Mouse (Mus musculus): ENCODE measurements around the gene Gtf2i. TPM values are rescaled to one million over a fixed set of nuclear protein-coding genes. Genes with fewer than 3 reads are reported as not detected.

The Gtf2i gene
- total and polyA plus RNA-seq, 3 experiments = 28.4 to 60.9 (median 42.2) TPM

- no peak for DNase-seq (ENCODE audit: extremely low read depth)
- no peaks in the 10 kb centered on the region for H3K27me3 ChIP-seq (replicated peaks)
- TF ChIP-seq CTCF (conservative IDR thresholded peaks at IDR 0.05 in 1 of 2, IDR thresholded peaks at IDR 0.05 in 1 of 2; ENCODE audit: low read depth in 2 of 2, low read length in 2 of 2) (peak; percentile 49 to 66), MYC (IDR thresholded peaks at IDR 0.05; ENCODE audit: low read depth, low read length) (peak; percentile 73), CHD1 (IDR thresholded peaks at IDR 0.05; ENCODE audit: low read depth, low read length) (no peak), RAD21 (IDR thresholded peaks at IDR 0.05; ENCODE audit: low read depth, low read length) (peak; percentile 44), SMC3 (IDR thresholded peaks at IDR 0.05; ENCODE audit: low read depth, low read length) (peak; percentile 49), GABPA (IDR thresholded peaks at IDR 0.05; ENCODE audit: insufficient replicate concordance, low read depth, low read length) (no peak)
- H3K9me3 ChIP-seq (replicated peaks; ENCODE audit: low read length) = no peaks in the 10 kb centered on the region
- H3K79me2 ChIP-seq (replicated peaks; ENCODE audit: control insufficient read depth, extremely low read depth, insufficient read depth, poor library complexity, severe bottlenecking) = no peaks in the 10 kb centered on the region
- no peak overlapping the region for H3K4me3 ChIP-seq (replicated peaks in 1 of 3; ENCODE audit: low read depth in 2 of 3, low read length in 2 of 3, poor library complexity in 1 of 3)
- H3K9ac ChIP-seq (ENCODE audit: insufficient read depth, low read depth) = no peak overlapping the region
- dilution Hi-C loops (cut with MboI; ENCODE audit: extremely low pct_ligation_motif_present, extremely low pct_unique_long_range_greater_than_20kb, low sequenced_read_pairs) = no loop called here
- H3K36me3 ChIP-seq (replicated peaks in 1 of 2; ENCODE audit: control insufficient read depth in 1 of 2, insufficient read depth in 1 of 2, low read length in 1 of 2) = no peaks in the 10 kb centered on the region
- peaks cover 0 to 8% of the 10 kb centered on the region in 2 experiments; a peak in 2 of 4 replicates for H3K4me1 ChIP-seq (ENCODE audit: control insufficient read depth in 1 of 2, insufficient read depth in 2 of 2)
- in situ Hi-C loops (cut with MboI; ENCODE audit: low pct_ligation_motif_present, low pct_unique_long_range_greater_than_20kb, low sequenced_read_pairs) = no loop called here
- H3K4me2 ChIP-seq (ENCODE audit: insufficient read depth, low read depth, poor library complexity, severe bottlenecking) = no peak overlapping the region
- no peak overlapping the region for H3K27ac ChIP-seq (ENCODE audit: insufficient read depth, low read depth)
Measured at GRCm38 (mm10) chr5:134347066-134347465, 32.5 kb upstream of the Gtf2i start.

GRCm38 (mm10) chr5:134345449-134345848 lies 30.9 kb upstream of the Gtf2i start:
- dilution Hi-C loops (cut with MboI; ENCODE audit: extremely low pct_ligation_motif_present, extremely low pct_unique_long_range_greater_than_20kb, low sequenced_read_pairs) (no loop called here), in situ Hi-C loops (cut with MboI; ENCODE audit: low pct_ligation_motif_present, low pct_unique_long_range_greater_than_20kb, low sequenced_read_pairs) (no loop called here)
- Histone ChIP-seq H3K4me3 (replicated peaks in 1 of 3; ENCODE audit: low read depth in 2 of 3, low read length in 2 of 3, poor library complexity in 1 of 3) (no peak overlapping the region), H3K9me3 (replicated peaks; ENCODE audit: low read length) (no peaks in the 10 kb centered on the region), H3K27ac (ENCODE audit: insufficient read depth, low read depth) (no peak overlapping the region), H3K27me3 (replicated peaks) (no peaks in the 10 kb centered on the region), H3K4me1 (ENCODE audit: control insufficient read depth in 1 of 2, insufficient read depth in 2 of 2) (peaks cover 0 to 8% of the 10 kb centered on the region in 2 experiments; a peak in 2 of 4 replicates), H3K79me2 (replicated peaks; ENCODE audit: control insufficient read depth, extremely low read depth, insufficient read depth, poor library complexity, severe bottlenecking) (no peaks in the 10 kb centered on the region), H3K9ac (ENCODE audit: insufficient read depth, low read depth) (no peak overlapping the region), H3K4me2 (ENCODE audit: insufficient read depth, low read depth, poor library complexity, severe bottlenecking) (no peak overlapping the region), H3K36me3 (replicated peaks in 1 of 2; ENCODE audit: control insufficient read depth in 1 of 2, insufficient read depth in 1 of 2, low read length in 1 of 2) (no peaks in the 10 kb centered on the region)
- TF ChIP-seq ZMIZ1 (IDR thresholded peaks at IDR 0.05; ENCODE audit: low read depth, low read length) = no peak
- TF ChIP-seq CTCF (conservative IDR thresholded peaks at IDR 0.05 in 1 of 2, IDR thresholded peaks at IDR 0.05 in 1 of 2; ENCODE audit: low read depth in 2 of 2, low read length in 2 of 2) = peak in 1 of 2 experiments; percentile 46; a peak in 2 of 4 replicates
- DNase-seq (ENCODE audit: extremely low read depth) = peak; percentile 33

GRCm38 (mm10) chr5:134344076-134344475 lies 29.5 kb upstream of the Gtf2i start:
- no peak overlapping the region for H3K9ac ChIP-seq (ENCODE audit: insufficient read depth, low read depth)
- no peaks in the 10 kb centered on the region for H3K9me3 ChIP-seq (replicated peaks; ENCODE audit: low read length)
- H3K4me1 ChIP-seq (ENCODE audit: control insufficient read depth in 1 of 2, insufficient read depth in 2 of 2) = peaks cover 0 to 4% of the 10 kb centered on the region in 2 experiments; a peak in 1 of 4 replicates
- dilution Hi-C loops (cut with MboI; ENCODE audit: extremely low pct_ligation_motif_present, extremely low pct_unique_long_range_greater_than_20kb, low sequenced_read_pairs) (no loop called here), in situ Hi-C loops (cut with MboI; ENCODE audit: low pct_ligation_motif_present, low pct_unique_long_range_greater_than_20kb, low sequenced_read_pairs) (loop anchor here (5.0 kb wide), 1 partner anchor 162 kb away; the partner anchor contains the start of gene Gtf2ird2)
- no peaks in the 10 kb centered on the region for H3K79me2 ChIP-seq (replicated peaks; ENCODE audit: control insufficient read depth, extremely low read depth, insufficient read depth, poor library complexity, severe bottlenecking)
- H3K27ac ChIP-seq (ENCODE audit: insufficient read depth, low read depth) = no peak overlapping the region
- no peak for DNase-seq (ENCODE audit: extremely low read depth)
- no peak for TF ChIP-seq POLR2A (IDR thresholded peaks at IDR 0.05; ENCODE audit: low read depth, low read length)
- TF ChIP-seq CHD2 (IDR thresholded peaks at IDR 0.05; ENCODE audit: low read length) = no peak
- TF ChIP-seq MXI1 (IDR thresholded peaks at IDR 0.05; ENCODE audit: low read depth, low read length) = no peak
- TF ChIP-seq TCF12 (IDR thresholded peaks at IDR 0.05; ENCODE audit: low read depth, low read length) = no peak
- no peak for TF ChIP-seq HCFC1 (IDR thresholded peaks at IDR 0.05; ENCODE audit: low read depth, low read length)
- no peak for TF ChIP-seq BHLHE40 (IDR thresholded peaks at IDR 0.05; ENCODE audit: low read depth, low read length)
- TF ChIP-seq KAT2A (IDR thresholded peaks at IDR 0.05; ENCODE audit: insufficient replicate concordance, low read length) = no peak
- no peak for TF ChIP-seq ZMIZ1 (IDR thresholded peaks at IDR 0.05; ENCODE audit: low read depth, low read length)
- no peak for TF ChIP-seq GABPA (IDR thresholded peaks at IDR 0.05; ENCODE audit: insufficient replicate concordance, low read depth, low read length)
- no peak for TF ChIP-seq NELFE (IDR thresholded peaks at IDR 0.05; ENCODE audit: low read depth, low read length)
- no peak for TF ChIP-seq E2F4 (IDR thresholded peaks at IDR 0.05; ENCODE audit: insufficient replicate concordance, low read depth, low read length)
- no peak for TF ChIP-seq ZKSCAN1 (IDR thresholded peaks at IDR 0.05; ENCODE audit: borderline replicate concordance, low read depth, low read length)
- no peak for TF ChIP-seq ZNF384 (IDR thresholded peaks at IDR 0.05; ENCODE audit: low read depth, low read length)
- no peak for TF ChIP-seq CHD1 (IDR thresholded peaks at IDR 0.05; ENCODE audit: low read depth, low read length)
- TF ChIP-seq NRF1 (IDR thresholded peaks at IDR 0.05; ENCODE audit: low read depth, low read length) = no peak
- TF ChIP-seq TBP (conservative IDR thresholded peaks at IDR 0.05; ENCODE audit: low read depth, low read length) = no peak
- no peak for TF ChIP-seq MAZ (IDR thresholded peaks at IDR 0.05; ENCODE audit: low read depth, low read length)
- no peak for TF ChIP-seq CTCF (conservative IDR thresholded peaks at IDR 0.05 in 1 of 2, IDR thresholded peaks at IDR 0.05 in 1 of 2; ENCODE audit: low read depth in 2 of 2, low read length in 2 of 2)
- no peaks in the 10 kb centered on the region for H3K27me3 ChIP-seq (replicated peaks)
- no peak overlapping the region for H3K4me2 ChIP-seq (ENCODE audit: insufficient read depth, low read depth, poor library complexity, severe bottlenecking)
- H3K36me3 ChIP-seq (replicated peaks in 1 of 2; ENCODE audit: control insufficient read depth in 1 of 2, insufficient read depth in 1 of 2, low read length in 1 of 2) = no peaks in the 10 kb centered on the region
- no peak overlapping the region for H3K4me3 ChIP-seq (replicated peaks in 1 of 3; ENCODE audit: low read depth in 2 of 3, low read length in 2 of 3, poor library complexity in 1 of 3)

Measured in CH12.LX (cell line).